Mouse (Mus musculus) hindbrain, postnatal 0 days (tissue): Measurements from ENCODE around the gene Tcn2. TPM values are rescaled to one million over a fixed set of nuclear protein-coding genes. Genes with fewer than 3 reads are reported as not detected.
A peak's percentile ranks its signal among the peaks of the same experiment; 100 is the strongest.

Experiments used
- ATAC-seq: fragments of 200-750 bp; cut with Nextera tagmentation; 2 replicates; pipeline ENCODE4 v1.8.0; 2017; ENCODE audit warnings: mild to moderate bottlenecking, moderate TSS enrichment, moderate library complexity
- DNase-seq: peaks from one replicate; pipeline ENCODE4 v3.0.0-alpha.2; 2015; ENCODE audit warnings: low spot score
- H3K27ac ChIP-seq: fragments of 300-500 bp; sonication (generic); 2 replicates; pipeline ENCODE4 v1.5.1; 2014; ENCODE audit warnings: mild to moderate bottlenecking
- H3K27me3 ChIP-seq: fragments of 300-500 bp; sonication (generic); 2 replicates; pipeline ENCODE4 v1.6.1; 2014; ENCODE audit warnings: low read length, mixed read lengths; ENCODE audit not compliant: insufficient read depth
- H3K36me3 ChIP-seq: fragments of 300-500 bp; sonication (generic); 2 replicates; pipeline ENCODE4 v1.6.1; 2014; ENCODE audit warnings: low read length, mixed read lengths; ENCODE audit not compliant: insufficient read depth
- H3K4me1 ChIP-seq: fragments of 300-500 bp; sonication (generic); 2 replicates; pipeline ENCODE4 v1.6.1; 2014; ENCODE audit warnings: antibody characterized with exemption, low read length, mixed read lengths; ENCODE audit not compliant: insufficient read depth
- H3K4me2 ChIP-seq: fragments of 300-500 bp; sonication (generic); 2 replicates; pipeline ENCODE4 v1.6.1; 2014; ENCODE audit warnings: low read depth, mild to moderate bottlenecking, low read length, moderate library complexity, mixed read lengths
- H3K4me3 ChIP-seq: fragments of 300-500 bp; sonication (generic); 2 replicates; pipeline ENCODE4 v1.5.1; 2014; ENCODE audit warnings: low read length
- H3K9ac ChIP-seq: fragments of 300-500 bp; sonication (generic); replicated peaks from 2 replicates; pipeline ENCODE4 v1.6.1; 2014; ENCODE audit warnings: mild to moderate bottlenecking, low read length, moderate library complexity, mixed read lengths
- H3K9me3 ChIP-seq: fragments of 300-500 bp; sonication (generic); 2 replicates; pipeline ENCODE4 v1.6.1; 2016; ENCODE audit warnings: low read length, mixed read lengths
- CTCF ChIP-seq: IDR thresholded peaks from 2 replicates; pipeline ENCODE4 v1.5.1; 2016; ENCODE audit warnings: antibody characterized with exemption, control low read depth, low read depth
- WGBS: fragments of 180-500 bp; shearing (Covaris S2); extraction: QIAGEN DNeasy Blood & Tissue Kit; methylation state at CpG from one replicate; pipeline ENCODE4 v1.1.7; 2014; 5-methylcytosine and 5-hydroxymethylcytosine counted together
- polyA plus RNA-seq: library from polyadenylated mRNA; unstranded; fragments of >200 nt; fragmentation: Nextera tagmentation; extraction: Ambion mirVana; gene quantifications from 2 replicates; pipeline ENCODE4 v1.2.1, GENCODE M21; 2015
- total RNA-seq: library from RNA; depleted of rRNA; stranded (reverse); fragments of >200 nt; gene quantifications from 2 replicates; pipeline ENCODE4 v1.2.3, GENCODE M21; 2014

Gene Tcn2
- total and polyA plus RNA-seq, 2 experiments from 2014 or later, result 29.3 to 39.4 TPM

DNA sequence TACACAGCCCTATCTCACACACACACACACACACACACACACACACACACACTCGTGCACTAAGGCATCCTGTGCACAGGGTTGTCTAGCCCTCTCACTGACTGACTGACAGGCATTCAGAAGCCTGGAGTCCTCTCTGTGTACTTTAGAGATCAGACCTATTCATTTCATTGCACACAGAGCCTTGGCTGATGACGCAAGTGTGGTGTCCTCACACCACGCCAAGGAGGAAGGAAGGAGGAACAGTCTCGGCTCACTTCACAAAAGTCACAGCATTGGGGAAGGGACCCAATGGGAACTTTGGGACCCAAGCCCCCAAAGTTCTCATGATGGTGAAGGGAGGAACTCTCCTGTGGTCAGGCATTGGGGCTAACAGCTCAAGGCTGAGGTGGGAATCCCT lies 1.9 kb downstream of the Tcn2 start:
- Histone ChIP-seq H3K27ac (no peak overlapping the region), H3K9ac (no peak overlapping the region), H3K4me2 (no peak overlapping the region), H3K4me1 (peaks cover 5% of the 10 kb centered on the region; the same call in 1 of the 2 replicates), H3K27me3 (no peaks in the 10 kb centered on the region), H3K36me3 (no peaks in the 10 kb centered on the region), H3K9me3 (no peaks in the 10 kb centered on the region), H3K4me3 (no peak overlapping the region)
- DNase-seq (no peak), ATAC-seq (no peak)
- WGBS, result 79% methylated on average over 4 of the region's 4 CpGs
- TF ChIP-seq CTCF, result no peak

DNA sequence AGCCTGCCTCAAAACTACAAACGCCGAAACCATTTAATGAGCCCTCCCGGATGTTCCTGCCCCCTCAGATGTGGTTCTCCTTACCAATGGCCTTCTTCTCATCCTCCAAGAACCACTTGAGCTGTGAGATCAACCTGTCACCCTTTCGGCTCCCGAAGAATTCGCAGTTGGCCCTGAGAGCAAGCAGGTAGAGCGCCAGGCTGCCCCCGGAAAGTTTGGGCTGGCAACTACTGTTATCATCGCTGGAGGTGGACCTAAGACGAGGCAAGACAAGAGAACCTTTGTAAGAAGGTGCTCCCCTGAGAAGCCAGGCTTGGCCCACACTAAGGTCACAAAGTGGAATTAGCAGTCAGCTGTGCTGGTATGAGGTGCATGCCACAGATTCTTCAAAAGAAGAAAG lies 6.0 kb downstream of the Tcn2 start:
- no peak for DNase-seq
- H3K27ac ChIP-seq, result no peak overlapping the region
- ATAC-seq, result no peak
- H3K4me3 ChIP-seq, result no peak overlapping the region
- no peaks in the 10 kb centered on the region for H3K9me3 ChIP-seq
- H3K9ac ChIP-seq, result no peak overlapping the region
- peaks cover 5% of the 10 kb centered on the region; the same call in 1 of the 2 replicates for H3K36me3 ChIP-seq
- no peaks in the 10 kb centered on the region for H3K4me1 ChIP-seq
- 96% methylated on average over 10 of the region's 10 CpGs for WGBS
- no peak for TF ChIP-seq CTCF
- no peak overlapping the region for H3K4me2 ChIP-seq
- no peaks in the 10 kb centered on the region for H3K27me3 ChIP-seq

DNA sequence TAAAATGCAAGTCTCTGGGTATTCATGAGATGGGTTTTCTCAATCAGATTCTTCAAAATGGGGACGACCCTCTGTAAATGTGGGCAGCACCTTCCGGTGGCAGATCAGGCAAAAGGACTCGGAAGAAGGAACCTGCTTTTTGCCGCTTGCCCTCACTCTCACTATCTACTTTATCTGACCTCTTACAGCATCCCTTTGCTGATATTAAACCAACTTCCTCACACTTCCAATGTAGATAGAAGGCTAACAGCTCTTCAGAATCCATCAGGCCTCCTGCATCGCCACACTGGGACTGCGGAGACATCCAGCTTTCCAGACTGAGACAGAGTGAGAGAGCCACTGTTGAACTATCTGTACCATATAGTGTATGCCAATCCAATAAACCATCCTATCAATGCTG lies 9.2 kb downstream of the Tcn2 start:
- H3K9ac ChIP-seq, result no peak overlapping the region
- H3K9me3 ChIP-seq, result no peaks in the 10 kb centered on the region
- TF ChIP-seq CTCF, result no peak
- no peak overlapping the region for H3K4me2 ChIP-seq
- no peaks in the 10 kb centered on the region for H3K27me3 ChIP-seq
- no peak overlapping the region for H3K4me3 ChIP-seq
- WGBS, result 97% methylated on average over 6 of the region's 6 CpGs
- H3K36me3 ChIP-seq, result peaks cover 5% of the 10 kb centered on the region; the same call in 1 of the 2 replicates
- H3K4me1 ChIP-seq, result no peaks in the 10 kb centered on the region
- DNase-seq (no peak), ATAC-seq (no peak)
- no peak overlapping the region for H3K27ac ChIP-seq

DNA sequence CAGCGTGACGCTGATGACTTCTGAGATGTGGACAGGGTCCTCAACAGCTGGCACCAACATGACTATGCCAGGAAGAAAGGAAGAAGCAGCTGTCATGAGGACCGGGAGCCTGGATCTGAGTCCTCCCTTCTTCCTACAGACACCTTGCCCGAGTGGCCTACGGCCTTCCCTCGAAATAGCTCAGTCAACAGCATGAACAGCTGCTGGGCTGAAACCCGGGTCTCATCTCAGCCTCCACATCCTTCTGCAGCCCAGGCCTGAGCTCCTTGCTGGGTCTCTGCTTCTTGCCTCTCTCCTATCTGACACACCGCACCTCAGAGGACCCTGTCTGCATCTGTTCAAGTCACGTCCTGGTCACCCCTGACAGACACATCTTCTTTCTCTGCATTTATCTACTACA lies 9.8 kb downstream of the Tcn2 start:
- Histone ChIP-seq H3K4me1 (no peaks in the 10 kb centered on the region), H3K4me2 (no peak overlapping the region), H3K9me3 (no peaks in the 10 kb centered on the region), H3K9ac (no peak overlapping the region), H3K4me3 (no peak overlapping the region), H3K27ac (no peak overlapping the region), H3K36me3 (peaks cover 5% of the 10 kb centered on the region; the same call in 1 of the 2 replicates), H3K27me3 (no peaks in the 10 kb centered on the region)
- ATAC-seq (no peak), DNase-seq (no peak)
- 88% methylated on average over 9 of the region's 9 CpGs for WGBS
- no peak for TF ChIP-seq CTCF

DNA sequence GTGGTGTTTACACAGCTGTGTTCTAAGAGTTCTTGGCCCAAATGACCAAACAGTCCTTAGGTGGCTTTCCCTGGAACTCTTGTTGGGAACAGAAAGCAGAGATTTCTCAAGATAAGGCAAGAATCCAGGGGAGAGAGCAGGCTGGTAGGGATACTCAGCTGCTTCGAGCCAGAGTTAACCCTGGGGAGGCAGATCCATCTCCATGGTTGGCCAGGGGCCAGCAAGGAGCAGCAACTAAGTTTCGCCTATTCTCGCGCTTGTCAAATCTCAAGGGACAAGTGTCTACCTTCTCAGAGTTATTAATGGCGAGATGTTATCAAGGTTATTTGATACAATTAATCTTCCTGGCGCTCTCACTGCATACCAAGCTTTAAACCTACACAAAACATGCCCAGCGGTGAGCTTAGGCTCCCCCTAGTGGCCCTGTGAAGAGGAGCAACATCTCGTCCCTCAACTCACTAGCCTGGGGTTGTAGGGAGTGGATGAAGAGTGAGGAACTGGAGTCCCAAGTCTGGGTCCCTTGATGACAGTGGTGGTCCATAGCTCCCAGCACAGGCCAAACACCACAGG lies 10.6 kb downstream of the Tcn2 start:
- H3K27me3 ChIP-seq, result no peaks in the 10 kb centered on the region
- TF ChIP-seq CTCF, result peak; percentile 88
- 0 out of 2 replicates have a peak overlapping the region, but pooled peaks have one; percentile 11 for H3K4me2 ChIP-seq
- H3K36me3 ChIP-seq, result peaks cover 5% of the 10 kb centered on the region; the same call in 1 of the 2 replicates
- WGBS, result 22% methylated on average over 8 of the region's 8 CpGs
- H3K9me3 ChIP-seq, result no peaks in the 10 kb centered on the region
- H3K4me3 ChIP-seq, result no peak overlapping the region
- DNase-seq (peak; percentile 76), ATAC-seq (peak; percentile 27; the same call in 1 of the 2 replicates)
- no peak overlapping the region for H3K9ac ChIP-seq
- no peak overlapping the region for H3K27ac ChIP-seq
- no peaks in the 10 kb centered on the region for H3K4me1 ChIP-seq

DNA sequence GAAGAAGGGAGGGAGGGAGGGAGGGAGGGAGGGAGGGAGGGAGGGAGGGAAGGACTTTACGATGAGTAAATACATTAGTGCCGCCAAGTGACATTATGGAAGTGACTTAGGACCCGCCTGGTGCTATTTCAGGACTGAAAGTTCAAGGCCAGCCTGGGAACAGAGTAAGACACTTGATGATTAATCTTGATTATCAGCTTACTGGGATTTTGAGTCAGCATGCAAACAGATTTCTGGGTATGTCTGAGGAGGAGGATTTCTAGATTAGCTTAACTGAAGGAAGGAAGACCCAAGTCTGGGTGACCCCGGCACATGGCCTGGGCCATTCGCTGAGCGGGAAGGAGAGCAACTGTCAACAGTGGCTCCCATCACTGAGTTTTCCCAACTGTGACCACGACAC lies 11.5 kb downstream of the Tcn2 start:
- H3K4me3 ChIP-seq, result no peak overlapping the region
- no peaks in the 10 kb centered on the region for H3K9me3 ChIP-seq
- no peaks in the 10 kb centered on the region for H3K27me3 ChIP-seq
- H3K4me2 ChIP-seq, result no peak overlapping the region
- no peak overlapping the region for H3K9ac ChIP-seq
- no peak overlapping the region for H3K27ac ChIP-seq
- no peaks in the 10 kb centered on the region for H3K4me1 ChIP-seq
- 91% methylated on average over 7 of the region's 7 CpGs for WGBS
- no peak for DNase-seq
- peaks cover 5% of the 10 kb centered on the region; the same call in 1 of the 2 replicates for H3K36me3 ChIP-seq
- TF ChIP-seq CTCF, result no peak
- no peak for ATAC-seq

DNA sequence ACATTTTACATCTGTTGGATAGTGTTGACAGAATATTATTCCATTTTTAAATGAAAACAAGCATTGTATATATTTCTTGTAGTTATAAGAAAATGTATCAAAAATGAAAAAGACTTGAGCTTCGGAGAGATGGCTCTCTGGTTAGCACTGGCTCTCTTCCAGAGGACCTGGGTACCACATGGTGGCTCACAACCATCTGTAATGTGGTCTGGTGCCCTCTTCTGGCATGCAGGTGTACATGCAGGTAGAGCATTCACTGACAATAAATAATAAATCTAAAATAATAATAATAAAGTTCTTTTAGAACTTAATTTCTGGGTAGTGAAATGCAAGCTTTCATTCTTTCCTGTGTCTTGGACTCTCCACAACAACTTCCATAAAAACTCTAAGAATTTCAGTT lies 13.2 kb downstream of the Tcn2 start:
- H3K9me3 ChIP-seq, result no peaks in the 10 kb centered on the region
- H3K4me3 ChIP-seq, result no peak overlapping the region
- H3K4me1 ChIP-seq, result no peaks in the 10 kb centered on the region
- peak; percentile 65 for TF ChIP-seq CTCF
- H3K4me2 ChIP-seq, result no peak overlapping the region
- no peak overlapping the region for H3K9ac ChIP-seq
- WGBS, result 22% methylated on average over 1 of the region's 1 CpGs
- no peak overlapping the region for H3K27ac ChIP-seq
- ATAC-seq (no peak), DNase-seq (peak; percentile 68)
- H3K36me3 ChIP-seq, result peaks cover 5% of the 10 kb centered on the region; the same call in 1 of the 2 replicates
- H3K27me3 ChIP-seq, result no peaks in the 10 kb centered on the region
